Mouse (Mus musculus): Measurements from ENCODE around the gene Ptpn6.

- TF ChIP-seq CTCF (IDR thresholded peaks at IDR 0.05; ENCODE audit: extremely low read depth, insufficient read length, insufficient replicate concordance, low read depth, low read length), result no peak
- no peak for TF ChIP-seq POLR2A (IDR thresholded peaks at IDR 0.05; ENCODE audit: low read depth, low read length)
Observed at GRCm38 (mm10) chr6:124755306-124755705, 16.8 kb upstream of the Ptpn6 start.
